Mouse (Mus musculus): ENCODE data around the gene Jag1. TPM values are rescaled to one million over a fixed set of nuclear protein-coding genes. Genes with fewer than 3 reads are reported as not detected.

The Jag1 gene
- 3.4 and 3.5 TPM in 2 replicates for polyA plus RNA-seq (2012; rRNA removed)

GRCm38 (mm10) chr2:137116025-137116674, at the start of gene Jag1:
Gene Jag1, minus strand, starts transcription at chr2:137116644.

Other genes with a start within 250 kb of the Jag1 start
- gene AL731706.2, start 231.0 kb downstream of the Jag1 start, polyA plus RNA-seq (2012; rRNA removed), result 9.3 TPM in 1 of 2 replicates, not detected in the other
- 5.5 and 6.3 TPM in 2 replicates for gene Slx4ip, start 225.4 kb downstream of the Jag1 start, polyA plus RNA-seq (2012; rRNA removed)
- gene AL731706.1, start 225.3 kb downstream of the Jag1 start, polyA plus RNA-seq (2012; rRNA removed), result 15.7 and 15.8 TPM in 2 replicates
- gene Mkks, start 225.3 kb downstream of the Jag1 start, polyA plus RNA-seq (2012; rRNA removed), result 10.5 and 11.3 TPM in 2 replicates